Mouse (Mus musculus): ENCODE results near the gene Hsdl2.

GRCm38 (mm10) chr4:59639163-59639562 lies 57.8 kb downstream of the Hsdl2 start:
- TF ChIP-seq CTCF (IDR thresholded peaks at IDR 0.05; ENCODE audit: low read depth), result no peak
- no peak for TF ChIP-seq EP300 (IDR thresholded peaks at IDR 0.05; ENCODE audit: low read depth)

Data from liver, postnatal 0 days (tissue).